12 mouse cellular contexts compared by ENCODE assay signal in the genomic region with DNA sequence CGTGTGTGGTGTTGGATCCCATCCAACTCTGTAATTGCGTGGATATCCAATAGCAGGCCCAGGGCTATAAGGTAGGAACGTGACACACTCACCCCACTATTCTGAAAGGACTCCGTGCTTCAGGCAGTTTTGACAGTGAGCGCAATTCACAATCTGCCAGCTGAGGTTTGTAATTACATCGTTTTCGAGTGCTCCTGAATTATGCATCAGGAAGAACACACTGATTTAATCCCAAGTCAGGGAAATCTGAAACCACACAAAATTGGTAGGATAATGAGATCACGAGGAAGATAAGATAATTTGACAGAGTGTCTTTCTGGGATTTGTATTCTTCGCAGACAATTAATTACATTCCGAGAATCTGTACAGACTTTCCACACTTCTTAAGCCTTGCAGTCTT. TPM values are rescaled to one million over a fixed set of nuclear protein-coding genes. Genes with fewer than 3 reads are reported as not detected.
A peak's percentile ranks its signal among the peaks of the same experiment; 100 is the strongest.
DNase-seq lines count a peak whose midpoint lies in the region; ATAC-seq lines count a peak whose summit lies in the region.
"Had no signal": no experiment of that assay in that cellular context is flagged by ENCODE, and none has a peak within 500 bp of the region (broad histone marks: within the 10 kb centered on the region; RNA-seq: fewer than 3 reads in every experiment).

No protein-coding gene starts in this region.

- no peak overlapping the region for H3K4me3 ChIP-seq in forebrain, embryonic 13.5 days
- H3K4me3 ChIP-seq in midbrain, embryonic 14.5 days (replicated peaks; ENCODE audit: low read depth, low read length): no peak overlapping the region
- H3K4me3 ChIP-seq: limb, embryonic 15.5 days; megakaryocyte, embryonic 14.5 days had no signal

- H3K27me3 ChIP-seq in forebrain, embryonic 13.5 days: peaks cover 27% of the 10 kb centered on the region
- peaks cover 28% of the 10 kb centered on the region for H3K27me3 ChIP-seq in midbrain, embryonic 14.5 days (ENCODE audit: control insufficient read depth, insufficient read depth, low read length)

- H3K9ac ChIP-seq in forebrain, embryonic 13.5 days: no peak overlapping the region
- no peak overlapping the region for H3K9ac ChIP-seq in midbrain, embryonic 14.5 days (replicated peaks; ENCODE audit: low read length)
- H3K9ac ChIP-seq: limb, embryonic 15.5 days had no signal

- peaks cover 55% of the 10 kb centered on the region for H3K4me1 ChIP-seq in forebrain, embryonic 13.5 days
- peaks cover 32% of the 10 kb centered on the region for H3K4me1 ChIP-seq in midbrain, embryonic 14.5 days (ENCODE audit: control insufficient read depth, insufficient read depth, low read length)

- ATAC-seq in forebrain, embryonic 13.5 days: peak; percentile 91
- ATAC-seq in midbrain, embryonic 14.5 days (ENCODE audit: low FRiP score, low TSS enrichment): peak; percentile 85

- peak; percentile 43 for DNase-seq in embryo, embryonic 11 days
- no peak for DNase-seq in embryo, embryonic 9.5 days (ENCODE audit: extremely low spot score)
- DNase-seq in MN1 (ENCODE audit: low spot score): peak; percentile 49
- DNase-seq in midbrain, embryonic 14.5 days: peak; percentile 86
- DNase-seq in cerebellum, adult 18-20 months: no peak
- no peak for DNase-seq in lung, postnatal 14 days
- DNase-seq in layer of hippocampus, adult 8-10 months (ENCODE audit: low spot score in 2 of 2): no peak
- DNase-seq: cerebellum, adult 11 months; lung, adult 2 months had no signal

- no peaks in the 10 kb centered on the region for H3K36me3 ChIP-seq in forebrain, embryonic 13.5 days (ENCODE audit: poor library complexity, severe bottlenecking)
- no peaks in the 10 kb centered on the region for H3K36me3 ChIP-seq in midbrain, embryonic 14.5 days (ENCODE audit: control insufficient read depth, insufficient read depth, low read length)
- H3K36me3 ChIP-seq: limb, embryonic 15.5 days had no signal

- no peaks in the 10 kb centered on the region for H3K9me3 ChIP-seq in forebrain, embryonic 13.5 days (replicated peaks)
- no peaks in the 10 kb centered on the region for H3K9me3 ChIP-seq in midbrain, embryonic 14.5 days (ENCODE audit: control insufficient read depth, low read length)
- H3K9me3 ChIP-seq: limb, embryonic 15.5 days had no signal

- WGBS in forebrain, embryonic 13.5 days: 6% methylated on average over 10 of the region's 10 CpGs
- WGBS in midbrain, embryonic 14.5 days: 9% methylated on average over 10 of the region's 10 CpGs

- peak overlapping the region; percentile 75; the same call in 1 of the 2 replicates for H3K27ac ChIP-seq in forebrain, embryonic 13.5 days
- no peak overlapping the region for H3K27ac ChIP-seq in midbrain, embryonic 14.5 days (replicated peaks; ENCODE audit: low read depth, low read length)
- H3K27ac ChIP-seq: limb, embryonic 15.5 days had no signal

- H3K4me2 ChIP-seq in forebrain, embryonic 13.5 days: no peak overlapping the region
- no peak overlapping the region for H3K4me2 ChIP-seq in midbrain, embryonic 14.5 days (ENCODE audit: low read length)
- H3K4me2 ChIP-seq: limb, embryonic 15.5 days had no signal

RNA-seq across cellular contexts. Expression of gene Prr15, which starts 6.1 kb away (rescaled TPM):
- polyA plus RNA-seq in forebrain, embryonic 13.5 days (2015; fragmentation: Nextera tagmentation; extraction: Ambion mirVana): 5.5 and 9.8 TPM in 2 replicates
- polyA plus RNA-seq in midbrain, embryonic 14.5 days (2014; fragmentation: Nextera tagmentation; extraction: Ambion mirVana): 1.6 and 1.9 TPM in 2 replicates
- 1 to 10 TPM in 2 of 4 experiments, under 1 TPM in 2; 0.85 to 1.9 (median 1.2) TPM for total RNA-seq in layer of hippocampus, adult 8-10 months (2022)

Comparison
In these comparisons a context has a peak if more than half of its experiments do, and no peak if none do; other contexts are left out.
1. DNase-seq: peak in embryo, embryonic 11 days (single experiment), MN1 (single experiment) and midbrain, embryonic 14.5 days (single experiment); none in embryo, embryonic 9.5 days (single experiment), cerebellum, adult 18-20 months (0 of 2), lung, postnatal 14 days (single experiment) and layer of hippocampus, adult 8-10 months (0 of 2).